Mouse (Mus musculus) intestine, embryonic 14.5 days (tissue): ENCODE measurements at regions not wholly inside any gene's neighbourhood (a gene's known extent, or its start where the extent isn't known, plus 50 kb on each side); places are given as distances from the start of the nearest gene placed in this dataset.
"Not testable (repeated sequence)": the region's sequence is repeated elsewhere in the genome, so short reads cannot be mapped to it uniquely, and the experiment has no call there.

Experiments used
- ATAC-seq: fragments of 200-750 bp; cut with Nextera tagmentation; replicated peaks from 2 replicates; pipeline ENCODE4 v1.8.0; 2017; ENCODE audit warnings: low read depth, moderate number of reproducible peaks, moderate TSS enrichment, moderate library complexity; ENCODE audit not compliant: low FRiP score, low TSS enrichment
- DNase-seq: peaks from one replicate; pipeline ENCODE4 v3.0.0-alpha.2; 2018; ENCODE audit warnings: low spot score
- H3K27ac ChIP-seq: fragments of 300-500 bp; sonication (generic); 2 replicates; pipeline ENCODE4 v1.5.1; 2014; ENCODE audit warnings: low read depth, mild to moderate bottlenecking, control low read depth
- H3K27me3 ChIP-seq: fragments of 300-500 bp; sonication (generic); replicated peaks from 2 replicates; pipeline ENCODE4 v1.6.1; 2014; ENCODE audit warnings: low read length, control low read depth; ENCODE audit not compliant: control insufficient read depth, insufficient read depth
- H3K36me3 ChIP-seq: fragments of 300-500 bp; sonication (generic); 2 replicates; pipeline ENCODE4 v1.6.1; 2014; ENCODE audit warnings: low read length, control low read depth; ENCODE audit not compliant: control insufficient read depth, insufficient read depth
- H3K4me1 ChIP-seq: fragments of 300-500 bp; sonication (generic); replicated peaks from 2 replicates; pipeline ENCODE4 v1.6.1; 2014; ENCODE audit warnings: low read length, control low read depth, mixed read lengths; ENCODE audit not compliant: control insufficient read depth, insufficient read depth
- H3K4me2 ChIP-seq: fragments of 300-500 bp; sonication (generic); 2 replicates; pipeline ENCODE4 v1.6.1; 2014; ENCODE audit warnings: low read length
- H3K4me3 ChIP-seq: fragments of 300-500 bp; sonication (generic); 2 replicates; pipeline ENCODE4 v1.5.1; 2014; ENCODE audit warnings: low read depth, low read length, control low read depth, mixed read lengths
- H3K9ac ChIP-seq: fragments of 300-500 bp; sonication (generic); 2 replicates; pipeline ENCODE4 v1.6.1; 2014; ENCODE audit warnings: mild to moderate bottlenecking, low read length
- H3K9me3 ChIP-seq: fragments of 300-500 bp; sonication (generic); 2 replicates; pipeline ENCODE4 v1.6.1; 2016; ENCODE audit warnings: low read length, control low read depth; ENCODE audit not compliant: control insufficient read depth
- WGBS: fragments of 180-500 bp; shearing (Covaris S2); extraction: QIAGEN DNeasy Blood & Tissue Kit; methylation state at CpG from one replicate; pipeline ENCODE4 v1.1.7; 2014; 5-methylcytosine and 5-hydroxymethylcytosine counted together

DNA sequence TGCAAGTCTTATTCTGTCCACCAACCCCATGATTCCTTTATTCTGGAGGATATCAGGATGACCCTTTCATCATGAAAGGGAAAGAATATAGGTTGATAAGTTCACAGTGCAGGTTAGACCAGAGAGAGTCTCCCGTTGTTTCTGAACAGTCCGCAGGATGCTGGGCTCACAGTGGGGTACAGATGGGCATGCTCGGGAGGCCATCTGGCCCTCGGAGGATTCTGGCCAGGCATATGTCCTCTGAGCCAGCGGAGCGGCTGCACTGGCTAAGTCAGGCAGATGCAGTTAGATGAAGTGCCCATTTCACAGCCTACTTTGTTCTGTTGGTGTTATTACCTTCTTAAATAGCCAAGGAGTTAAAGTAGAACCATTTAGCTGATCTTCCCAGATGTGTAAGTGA is 135.3 kb upstream of the Tas2r119 start:
- Histone ChIP-seq H3K27ac (peak overlapping the region; percentile 78), H3K9me3 (no peaks in the 10 kb centered on the region), H3K27me3 (no peaks in the 10 kb centered on the region), H3K36me3 (no peaks in the 10 kb centered on the region), H3K9ac (no peak overlapping the region), H3K4me3 (no peak overlapping the region), H3K4me1 (peaks cover 22% of the 10 kb centered on the region), H3K4me2 (no peak overlapping the region)
- ATAC-seq (no peak), DNase-seq (no peak)
- WGBS = 64% methylated on average over 6 of the region's 6 CpGs

GRCm38 (mm10) chr15:32042173-32042572 is 134.9 kb upstream of the Tas2r119 start:
- peaks cover 22% of the 10 kb centered on the region for H3K4me1 ChIP-seq
- DNase-seq (peak; percentile 67), ATAC-seq (no peak)
- 16% methylated on average over 4 of the region's 4 CpGs for WGBS
- no peak overlapping the region for H3K9ac ChIP-seq
- H3K36me3 ChIP-seq = no peaks in the 10 kb centered on the region
- peak overlapping the region; percentile 78 for H3K27ac ChIP-seq
- H3K4me2 ChIP-seq = no peak overlapping the region
- no peaks in the 10 kb centered on the region for H3K9me3 ChIP-seq
- no peaks in the 10 kb centered on the region for H3K27me3 ChIP-seq
- no peak overlapping the region for H3K4me3 ChIP-seq

DNA sequence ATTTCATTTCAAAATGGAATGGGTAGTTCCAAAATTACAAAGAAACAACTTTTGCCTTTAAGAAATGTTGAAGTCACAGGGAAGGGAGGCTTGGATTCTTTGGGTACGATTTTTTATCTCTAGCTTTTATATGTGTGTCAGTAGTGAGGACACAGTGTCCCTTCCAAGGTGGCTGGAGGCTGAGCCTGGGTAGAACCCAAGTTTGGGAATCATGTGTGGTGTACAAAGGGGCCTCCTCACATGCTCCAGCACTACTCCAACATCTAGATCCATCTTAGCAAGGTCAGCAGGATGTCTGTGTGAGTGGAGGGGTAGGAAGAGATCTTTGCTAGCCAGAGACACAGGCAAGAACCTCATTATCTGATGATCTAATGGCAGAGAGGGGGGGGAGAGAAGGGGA is 134.5 kb upstream of the Tas2r119 start:
- 40% methylated on average over 1 of the region's 1 CpGs for WGBS
- H3K27ac ChIP-seq = peak overlapping the region; percentile 78
- ATAC-seq (0 out of 2 replicates have a peak, but pooled peaks have one; percentile 50), DNase-seq (no peak)
- H3K9ac ChIP-seq = no peak overlapping the region
- no peak overlapping the region for H3K4me3 ChIP-seq
- H3K9me3 ChIP-seq = no peaks in the 10 kb centered on the region
- H3K36me3 ChIP-seq = no peaks in the 10 kb centered on the region
- H3K4me2 ChIP-seq = no peak overlapping the region
- peaks cover 22% of the 10 kb centered on the region for H3K4me1 ChIP-seq
- no peaks in the 10 kb centered on the region for H3K27me3 ChIP-seq

DNA sequence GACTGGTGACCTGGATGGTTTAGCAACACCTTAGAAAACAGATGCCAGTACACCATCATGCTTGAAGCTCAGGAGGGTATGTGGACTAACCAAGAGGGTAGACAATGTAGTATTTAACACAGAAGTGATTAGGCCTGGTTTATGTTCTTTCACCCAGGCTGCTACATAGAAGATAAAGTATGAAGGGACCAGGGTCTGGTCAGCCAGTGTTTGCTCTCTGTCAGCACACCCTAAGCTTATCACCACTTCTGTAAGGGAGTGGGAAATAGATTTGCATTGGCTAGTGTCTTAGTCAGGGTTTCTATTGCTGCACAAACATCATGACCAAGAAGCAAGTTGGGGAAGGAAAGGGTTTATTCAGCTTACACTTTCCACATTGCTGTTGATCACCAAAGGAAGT is 133.9 kb upstream of the Tas2r119 start:
- H3K9ac ChIP-seq = no peak overlapping the region
- H3K36me3 ChIP-seq = no peaks in the 10 kb centered on the region
- no peaks in the 10 kb centered on the region for H3K27me3 ChIP-seq
- H3K4me3 ChIP-seq = no peak overlapping the region
- H3K4me2 ChIP-seq = no peak overlapping the region
- ATAC-seq (no peak), DNase-seq (no peak)
- peaks cover 22% of the 10 kb centered on the region for H3K4me1 ChIP-seq
- H3K27ac ChIP-seq = peak overlapping the region; percentile 78; the same call in 1 of the 2 replicates
- H3K9me3 ChIP-seq = no peaks in the 10 kb centered on the region

GRCm38 (mm10) chr15:32043670-32044069 is 133.4 kb upstream of the Tas2r119 start:
- H3K9ac ChIP-seq, H3K4me3 ChIP-seq, H3K4me2 ChIP-seq, H3K27me3 ChIP-seq, ATAC-seq, H3K9me3 ChIP-seq, H3K27ac ChIP-seq, H3K36me3 ChIP-seq, DNase-seq: not testable (repeated sequence)
- WGBS = 91% methylated on average over 1 of the region's 1 CpGs
- peaks cover 22% of the 10 kb centered on the region for H3K4me1 ChIP-seq

DNA sequence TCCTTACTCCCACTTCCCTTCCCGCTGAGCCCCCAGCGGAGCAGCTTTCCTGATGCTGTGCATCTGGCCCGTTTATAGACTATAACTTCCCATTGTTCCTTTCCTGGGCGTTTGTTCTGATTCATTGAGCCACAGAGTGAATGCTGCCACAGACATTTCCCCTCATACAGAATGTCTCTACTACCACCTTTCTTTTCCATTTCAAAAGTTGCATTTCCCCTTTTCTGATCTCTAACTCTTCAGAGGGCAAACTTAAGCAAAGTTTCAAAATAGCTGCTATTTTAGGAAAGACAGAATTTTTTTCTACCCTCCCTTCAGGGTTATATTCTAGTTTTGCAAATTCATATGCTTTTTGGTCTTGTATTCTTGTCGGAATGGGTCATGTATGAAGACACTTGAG is 128.3 kb upstream of the Tas2r119 start:
- 60% methylated on average over 5 of the region's 5 CpGs for WGBS
- Histone ChIP-seq H3K36me3 (no peaks in the 10 kb centered on the region), H3K4me3 (no peak overlapping the region), H3K9me3 (no peaks in the 10 kb centered on the region), H3K9ac (no peak overlapping the region), H3K4me1 (0 out of 2 replicates have a peak, but pooled peaks cover under 1% of the 10 kb centered on the region), H3K4me2 (no peak overlapping the region), H3K27me3 (no peaks in the 10 kb centered on the region), H3K27ac (no peak overlapping the region)
- ATAC-seq = no peak
- no peak for DNase-seq

GRCm38 (mm10) chr15:32061573-32061972 is 115.5 kb upstream of the Tas2r119 start:
- no peak for ATAC-seq
- Histone ChIP-seq H3K27me3 (no peaks in the 10 kb centered on the region), H3K4me3 (no peak overlapping the region), H3K9ac (no peak overlapping the region), H3K4me1 (no peaks in the 10 kb centered on the region), H3K9me3 (no peaks in the 10 kb centered on the region), H3K4me2 (no peak overlapping the region), H3K27ac (no peak overlapping the region), H3K36me3 (no peaks in the 10 kb centered on the region)
- WGBS = 74% methylated on average over 4 of the region's 4 CpGs
- no peak for DNase-seq

GRCm38 (mm10) chr15:32082109-32082508 is 95.0 kb upstream of the Tas2r119 start:
- Histone ChIP-seq H3K4me3 (no peak overlapping the region), H3K27ac (no peak overlapping the region), H3K4me2 (no peak overlapping the region), H3K36me3 (no peaks in the 10 kb centered on the region), H3K4me1 (no peaks in the 10 kb centered on the region), H3K9me3 (no peaks in the 10 kb centered on the region), H3K27me3 (no peaks in the 10 kb centered on the region), H3K9ac (no peak overlapping the region)
- 87% methylated on average over 4 of the region's 4 CpGs for WGBS
- no peak for DNase-seq
- no peak for ATAC-seq

- no peaks in the 10 kb centered on the region for H3K4me1 ChIP-seq
- no peaks in the 10 kb centered on the region for H3K9me3 ChIP-seq
- ATAC-seq (no peak), DNase-seq (no peak)
- H3K4me2 ChIP-seq = no peak overlapping the region
- H3K36me3 ChIP-seq = no peaks in the 10 kb centered on the region
- H3K27me3 ChIP-seq = no peaks in the 10 kb centered on the region
- H3K27ac ChIP-seq = no peak overlapping the region
- no peak overlapping the region for H3K9ac ChIP-seq
- H3K4me3 ChIP-seq = no peak overlapping the region
- 52% methylated on average over 11 of the region's 11 CpGs for WGBS
Measured at GRCm38 (mm10) chr15:32093889-32094288, 83.2 kb upstream of the Tas2r119 start.
